Mouse (Mus musculus): Measurements from ENCODE around the gene Ugt1a6b. TPM values are rescaled to one million over a fixed set of nuclear protein-coding genes. Genes with fewer than 3 reads are reported as not detected.
"Not testable (repeated sequence)": the region's sequence is repeated elsewhere in the genome, so short reads cannot be mapped to it uniquely, and the experiment has no call there.

The Ugt1a6b gene
- polyA plus RNA-seq, 1 experiment from 2014 or later, result 2.0 TPM

GRCm38 (mm10) chr1:88105656-88106055 lies 2.6 kb downstream of the Ugt1a6b start:
- Histone ChIP-seq H3K27me3 (ENCODE audit: control insufficient read depth, insufficient read depth, low read length) (no peaks in the 10 kb centered on the region), H3K27ac (ENCODE audit: low read length) (no peak overlapping the region), H3K36me3 (ENCODE audit: control insufficient read depth, insufficient read depth, low read length) (no peaks in the 10 kb centered on the region), H3K9ac (replicated peaks; ENCODE audit: low read depth, low read length) (no peak overlapping the region), H3K4me1 (ENCODE audit: control insufficient read depth, insufficient read depth, low read length) (no peaks in the 10 kb centered on the region; the same call in 1 of the 2 replicates), H3K9me3 (ENCODE audit: control insufficient read depth, low read depth, low read length) (no peaks in the 10 kb centered on the region), H3K4me2 (replicated peaks; ENCODE audit: low read depth, low read length) (no peak overlapping the region), H3K4me3 (ENCODE audit: low read depth, low read length) (no peak overlapping the region)
- WGBS, result 47% methylated on average over 2 of the region's 2 CpGs
- ATAC-seq (ENCODE audit: insufficient number of reproducible peaks, insufficient read depth, low FRiP score, low read depth), result no peak

- H3K4me2 ChIP-seq (replicated peaks; ENCODE audit: low read depth, low read length); H3K27ac ChIP-seq (ENCODE audit: low read length); H3K4me3 ChIP-seq (ENCODE audit: low read depth, low read length); H3K9ac ChIP-seq (replicated peaks; ENCODE audit: low read depth, low read length); H3K4me1 ChIP-seq (ENCODE audit: control insufficient read depth, insufficient read depth, low read length); H3K27me3 ChIP-seq (ENCODE audit: control insufficient read depth, insufficient read depth, low read length); H3K9me3 ChIP-seq (ENCODE audit: control insufficient read depth, low read depth, low read length); H3K36me3 ChIP-seq (ENCODE audit: control insufficient read depth, insufficient read depth, low read length): not testable (repeated sequence)
- WGBS, result 62% methylated on average over 2 of the region's 2 CpGs
- peak; percentile 75; the same call in 1 of the 2 replicates for ATAC-seq (ENCODE audit: insufficient number of reproducible peaks, insufficient read depth, low FRiP score, low read depth)
Observed at GRCm38 (mm10) chr1:88109027-88109557, 6.0 kb downstream of the Ugt1a6b start.

GRCm38 (mm10) chr1:88109604-88110003 lies 6.6 kb downstream of the Ugt1a6b start:
- 36% methylated on average over 2 of the region's 2 CpGs for WGBS
- not testable (repeated sequence) for H3K36me3 ChIP-seq (ENCODE audit: control insufficient read depth, insufficient read depth, low read length); H3K4me3 ChIP-seq (ENCODE audit: low read depth, low read length); H3K9me3 ChIP-seq (ENCODE audit: control insufficient read depth, low read depth, low read length); H3K27ac ChIP-seq (ENCODE audit: low read length); H3K27me3 ChIP-seq (ENCODE audit: control insufficient read depth, insufficient read depth, low read length); H3K9ac ChIP-seq (replicated peaks; ENCODE audit: low read depth, low read length); ATAC-seq (ENCODE audit: insufficient number of reproducible peaks, insufficient read depth, low FRiP score, low read depth); H3K4me2 ChIP-seq (replicated peaks; ENCODE audit: low read depth, low read length); H3K4me1 ChIP-seq (ENCODE audit: control insufficient read depth, insufficient read depth, low read length)

GRCm38 (mm10) chr1:88112769-88113168 lies 9.7 kb downstream of the Ugt1a6b start:
- not testable (repeated sequence) for H3K36me3 ChIP-seq (ENCODE audit: control insufficient read depth, insufficient read depth, low read length); H3K9ac ChIP-seq (replicated peaks; ENCODE audit: low read depth, low read length); H3K27ac ChIP-seq (ENCODE audit: low read length); H3K27me3 ChIP-seq (ENCODE audit: control insufficient read depth, insufficient read depth, low read length); ATAC-seq (ENCODE audit: insufficient number of reproducible peaks, insufficient read depth, low FRiP score, low read depth); H3K4me3 ChIP-seq (ENCODE audit: low read depth, low read length); H3K4me1 ChIP-seq (ENCODE audit: control insufficient read depth, insufficient read depth, low read length); H3K9me3 ChIP-seq (ENCODE audit: control insufficient read depth, low read depth, low read length); H3K4me2 ChIP-seq (replicated peaks; ENCODE audit: low read depth, low read length)
- 90% methylated on average over 6 of the region's 6 CpGs for WGBS

GRCm38 (mm10) chr1:88120550-88120949 lies 17.5 kb downstream of the Ugt1a6b start:
- not testable (repeated sequence) for H3K36me3 ChIP-seq (ENCODE audit: control insufficient read depth, insufficient read depth, low read length); H3K4me3 ChIP-seq (ENCODE audit: low read depth, low read length); H3K27ac ChIP-seq (ENCODE audit: low read length); H3K4me2 ChIP-seq (replicated peaks; ENCODE audit: low read depth, low read length); H3K27me3 ChIP-seq (ENCODE audit: control insufficient read depth, insufficient read depth, low read length); H3K9ac ChIP-seq (replicated peaks; ENCODE audit: low read depth, low read length); H3K4me1 ChIP-seq (ENCODE audit: control insufficient read depth, insufficient read depth, low read length); H3K9me3 ChIP-seq (ENCODE audit: control insufficient read depth, low read depth, low read length)
- 17% methylated on average over 4 of the region's 4 CpGs for WGBS
- peak; percentile 33; the same call in 1 of the 2 replicates for ATAC-seq (ENCODE audit: insufficient number of reproducible peaks, insufficient read depth, low FRiP score, low read depth)

- no CpG with 5 or more reads among the region's 1 CpGs for WGBS
- H3K4me3 ChIP-seq (ENCODE audit: low read depth, low read length); ATAC-seq (ENCODE audit: insufficient number of reproducible peaks, insufficient read depth, low FRiP score, low read depth); H3K9me3 ChIP-seq (ENCODE audit: control insufficient read depth, low read depth, low read length); H3K27me3 ChIP-seq (ENCODE audit: control insufficient read depth, insufficient read depth, low read length); H3K27ac ChIP-seq (ENCODE audit: low read length); H3K9ac ChIP-seq (replicated peaks; ENCODE audit: low read depth, low read length); H3K36me3 ChIP-seq (ENCODE audit: control insufficient read depth, insufficient read depth, low read length); H3K4me2 ChIP-seq (replicated peaks; ENCODE audit: low read depth, low read length); H3K4me1 ChIP-seq (ENCODE audit: control insufficient read depth, insufficient read depth, low read length): not testable (repeated sequence)
Observed at GRCm38 (mm10) chr1:88121521-88121920, 18.5 kb downstream of the Ugt1a6b start.

GRCm38 (mm10) chr1:88125827-88126360 lies 22.8 kb downstream of the Ugt1a6b start:
- H3K27ac ChIP-seq (ENCODE audit: low read length); H3K9ac ChIP-seq (replicated peaks; ENCODE audit: low read depth, low read length); ATAC-seq (ENCODE audit: insufficient number of reproducible peaks, insufficient read depth, low FRiP score, low read depth); H3K4me1 ChIP-seq (ENCODE audit: control insufficient read depth, insufficient read depth, low read length); H3K36me3 ChIP-seq (ENCODE audit: control insufficient read depth, insufficient read depth, low read length); H3K9me3 ChIP-seq (ENCODE audit: control insufficient read depth, low read depth, low read length); H3K4me3 ChIP-seq (ENCODE audit: low read depth, low read length); H3K27me3 ChIP-seq (ENCODE audit: control insufficient read depth, insufficient read depth, low read length); H3K4me2 ChIP-seq (replicated peaks; ENCODE audit: low read depth, low read length): not testable (repeated sequence)
- 74% methylated on average over 4 of the region's 4 CpGs for WGBS

- not testable (repeated sequence) for H3K9me3 ChIP-seq (ENCODE audit: control insufficient read depth, low read depth, low read length); H3K9ac ChIP-seq (replicated peaks; ENCODE audit: low read depth, low read length); H3K4me1 ChIP-seq (ENCODE audit: control insufficient read depth, insufficient read depth, low read length); ATAC-seq (ENCODE audit: insufficient number of reproducible peaks, insufficient read depth, low FRiP score, low read depth); H3K27me3 ChIP-seq (ENCODE audit: control insufficient read depth, insufficient read depth, low read length); H3K4me2 ChIP-seq (replicated peaks; ENCODE audit: low read depth, low read length); H3K36me3 ChIP-seq (ENCODE audit: control insufficient read depth, insufficient read depth, low read length); H3K27ac ChIP-seq (ENCODE audit: low read length); H3K4me3 ChIP-seq (ENCODE audit: low read depth, low read length)
- WGBS, result 82% methylated on average over 2 of the region's 2 CpGs
Observed at GRCm38 (mm10) chr1:88129091-88129490, 26.0 kb downstream of the Ugt1a6b start.

GRCm38 (mm10) chr1:88130223-88130622 lies 27.2 kb downstream of the Ugt1a6b start:
- H3K9me3 ChIP-seq (ENCODE audit: control insufficient read depth, low read depth, low read length); H3K4me3 ChIP-seq (ENCODE audit: low read depth, low read length); H3K4me1 ChIP-seq (ENCODE audit: control insufficient read depth, insufficient read depth, low read length); ATAC-seq (ENCODE audit: insufficient number of reproducible peaks, insufficient read depth, low FRiP score, low read depth); H3K36me3 ChIP-seq (ENCODE audit: control insufficient read depth, insufficient read depth, low read length); H3K27ac ChIP-seq (ENCODE audit: low read length); H3K9ac ChIP-seq (replicated peaks; ENCODE audit: low read depth, low read length); H3K27me3 ChIP-seq (ENCODE audit: control insufficient read depth, insufficient read depth, low read length); H3K4me2 ChIP-seq (replicated peaks; ENCODE audit: low read depth, low read length): not testable (repeated sequence)
- 81% methylated on average over 1 of the region's 1 CpGs for WGBS
